Comparison of ENCODE assay signal across 8 mouse cellular contexts in genomic region chr2:179842610-179843389, GRCm38 (mm10).
DNase-seq lines count a peak whose midpoint lies in the region; ATAC-seq lines count a peak whose summit lies in the region.

No protein-coding gene starts in this region.

- WGBS in liver, embryonic 12.5 days (ENCODE audit: insufficient replicate concordance): 70% methylated on average over 12 of the region's 12 CpGs
- 87% methylated on average over 12 of the region's 12 CpGs for WGBS in liver, embryonic 11.5 days
- WGBS in forebrain, embryonic 16.5 days: 70% methylated on average over 12 of the region's 12 CpGs
- 61% methylated on average over 12 of the region's 12 CpGs for WGBS in intestine, embryonic 16.5 days
- WGBS in neural tube, embryonic 14.5 days: 67% methylated on average over 12 of the region's 12 CpGs

- no peak overlapping the region for H3K4me2 ChIP-seq in liver, embryonic 12.5 days
- no peak overlapping the region for H3K4me2 ChIP-seq in liver, embryonic 11.5 days
- H3K4me2 ChIP-seq in forebrain, embryonic 16.5 days (ENCODE audit: low read length): no peak overlapping the region
- no peak overlapping the region for H3K4me2 ChIP-seq in intestine, embryonic 16.5 days (ENCODE audit: low read depth, low read length)
- no peak overlapping the region for H3K4me2 ChIP-seq in neural tube, embryonic 14.5 days (ENCODE audit: low read depth, low read length)

- ATAC-seq in liver, embryonic 12.5 days: peak; percentile 35
- no peak for ATAC-seq in liver, embryonic 11.5 days (replicated peaks; ENCODE audit: low FRiP score)
- peak; percentile 79 for ATAC-seq in forebrain, embryonic 16.5 days
- ATAC-seq in intestine, embryonic 16.5 days: peak; percentile 90
- peak; percentile 73; the same call in 1 of the 2 replicates for ATAC-seq in neural tube, embryonic 14.5 days (ENCODE audit: low read depth)

- no peak overlapping the region for H3K9ac ChIP-seq in liver, embryonic 12.5 days
- no peak overlapping the region for H3K9ac ChIP-seq in liver, embryonic 11.5 days (ENCODE audit: low read depth, low read length)
- no peak overlapping the region for H3K9ac ChIP-seq in forebrain, embryonic 16.5 days (replicated peaks; ENCODE audit: low read depth, low read length)
- no peak overlapping the region for H3K9ac ChIP-seq in intestine, embryonic 16.5 days (ENCODE audit: low read depth, low read length)
- H3K9ac ChIP-seq in neural tube, embryonic 14.5 days (replicated peaks; ENCODE audit: low read depth, low read length): no peak overlapping the region

- H3K36me3 ChIP-seq in liver, embryonic 12.5 days: no peaks in the 10 kb centered on the region
- H3K36me3 ChIP-seq in liver, embryonic 11.5 days (ENCODE audit: control insufficient read depth, insufficient read depth, low read length): no peaks in the 10 kb centered on the region
- no peaks in the 10 kb centered on the region for H3K36me3 ChIP-seq in forebrain, embryonic 16.5 days (ENCODE audit: control insufficient read depth, insufficient read depth)
- no peaks in the 10 kb centered on the region for H3K36me3 ChIP-seq in intestine, embryonic 16.5 days (ENCODE audit: control insufficient read depth, insufficient read depth, low read length)
- H3K36me3 ChIP-seq in neural tube, embryonic 14.5 days (ENCODE audit: control insufficient read depth, insufficient read depth, low read length): no peaks in the 10 kb centered on the region

- no peaks in the 10 kb centered on the region for H3K27me3 ChIP-seq in liver, embryonic 12.5 days (replicated peaks)
- H3K27me3 ChIP-seq in liver, embryonic 11.5 days (replicated peaks; ENCODE audit: control insufficient read depth, insufficient read depth, low read length): no peaks in the 10 kb centered on the region
- H3K27me3 ChIP-seq in forebrain, embryonic 16.5 days (replicated peaks; ENCODE audit: control insufficient read depth, insufficient read depth, low read length): no peaks in the 10 kb centered on the region
- 0 out of 2 replicates have a peak, but pooled peaks cover 2% of the 10 kb centered on the region for H3K27me3 ChIP-seq in intestine, embryonic 16.5 days (replicated peaks; ENCODE audit: control insufficient read depth, insufficient read depth, low read length)
- no peaks in the 10 kb centered on the region for H3K27me3 ChIP-seq in neural tube, embryonic 14.5 days (ENCODE audit: control insufficient read depth, insufficient read depth, low read length)

- DNase-seq in liver, embryonic 11.5 days (ENCODE audit: low spot score): no peak
- DNase-seq in thymus, postnatal 10 days (ENCODE audit: low spot score in 2 of 2): no peak
- DNase-seq in thymus, postnatal 14 days: no peak
- DNase-seq in spleen, postnatal 36 days (ENCODE audit: low spot score in 2 of 2): no peak

- no peaks in the 10 kb centered on the region for H3K9me3 ChIP-seq in liver, embryonic 12.5 days (replicated peaks)
- no peaks in the 10 kb centered on the region for H3K9me3 ChIP-seq in liver, embryonic 11.5 days (ENCODE audit: control insufficient read depth, low read length)
- no peaks in the 10 kb centered on the region for H3K9me3 ChIP-seq in forebrain, embryonic 16.5 days (ENCODE audit: control insufficient read depth, low read length)
- no peaks in the 10 kb centered on the region for H3K9me3 ChIP-seq in intestine, embryonic 16.5 days (ENCODE audit: control insufficient read depth, low read length)
- H3K9me3 ChIP-seq in neural tube, embryonic 14.5 days (ENCODE audit: control insufficient read depth, low read length): no peaks in the 10 kb centered on the region

- no peaks in the 10 kb centered on the region for H3K4me1 ChIP-seq in liver, embryonic 12.5 days
- H3K4me1 ChIP-seq in liver, embryonic 11.5 days (replicated peaks; ENCODE audit: control insufficient read depth, insufficient read depth, low read length): no peaks in the 10 kb centered on the region
- H3K4me1 ChIP-seq in forebrain, embryonic 16.5 days (replicated peaks; ENCODE audit: control insufficient read depth, insufficient read depth, low read length): peaks cover 13% of the 10 kb centered on the region
- H3K4me1 ChIP-seq in intestine, embryonic 16.5 days (ENCODE audit: control insufficient read depth, insufficient read depth, low read length): peaks cover 7% of the 10 kb centered on the region
- peaks cover 9% of the 10 kb centered on the region for H3K4me1 ChIP-seq in neural tube, embryonic 14.5 days (ENCODE audit: control insufficient read depth, insufficient read depth, low read length)

- H3K4me3 ChIP-seq in liver, embryonic 12.5 days: no peak overlapping the region
- no peak overlapping the region for H3K4me3 ChIP-seq in liver, embryonic 11.5 days (ENCODE audit: low read depth, low read length)
- no peak overlapping the region for H3K4me3 ChIP-seq in forebrain, embryonic 16.5 days (replicated peaks; ENCODE audit: low read length)
- no peak overlapping the region for H3K4me3 ChIP-seq in intestine, embryonic 16.5 days (ENCODE audit: low read length)
- no peak overlapping the region for H3K4me3 ChIP-seq in neural tube, embryonic 14.5 days (ENCODE audit: low read depth, low read length)

- H3K27ac ChIP-seq in liver, embryonic 12.5 days: no peak overlapping the region
- no peak overlapping the region for H3K27ac ChIP-seq in liver, embryonic 11.5 days (ENCODE audit: low read depth, low read length)
- H3K27ac ChIP-seq in forebrain, embryonic 16.5 days (ENCODE audit: low read length): no peak overlapping the region
- peak overlapping the region; percentile 2; the same call in 1 of the 2 replicates for H3K27ac ChIP-seq in intestine, embryonic 16.5 days (ENCODE audit: low read length)
- 0 out of 2 replicates have a peak overlapping the region, but pooled peaks have one; percentile 4 for H3K27ac ChIP-seq in neural tube, embryonic 14.5 days (ENCODE audit: low read depth, low read length)

Comparison
In these comparisons a context has a peak if more than half of its experiments do, and no peak if none do; other contexts are left out.
1. H3K27ac ChIP-seq: peak in intestine, embryonic 16.5 days (single experiment) and neural tube, embryonic 14.5 days (single experiment); none in liver, embryonic 12.5 days (single experiment), liver, embryonic 11.5 days (single experiment) and forebrain, embryonic 16.5 days (single experiment).